ENCODE assay signal across 14 mouse cellular contexts in genomic region chr7:116198902-116199301, GRCm38 (mm10).
DNase-seq lines count a peak whose midpoint lies in the region; TF ChIP-seq lines count a peak whose summit lies in the region.
"Had no signal": no experiment of that assay in that cellular context is flagged by ENCODE, and none has a peak within 500 bp of the region (broad histone marks: within the 10 kb centered on the region; RNA-seq: fewer than 3 reads in every experiment).

No protein-coding gene starts in this region.

- no peak for TF ChIP-seq EP300 in heart, adult 2 months (IDR thresholded peaks at IDR 0.05; ENCODE audit: insufficient read depth, low read depth, low read length)

- H3K79me2 ChIP-seq in heart, adult 2 months (replicated peaks; ENCODE audit: control insufficient read depth, insufficient read depth, low read length): no peaks in the 10 kb centered on the region

- peak; percentile 56 for TF ChIP-seq CTCF in heart, adult 2 months (IDR thresholded peaks at IDR 0.05)
- peak; percentile 62 for TF ChIP-seq CTCF in layer of hippocampus, adult 2 months (conservative IDR thresholded peaks at IDR 0.05)
- no peak for TF ChIP-seq CTCF in thymus, adult 2 months (IDR thresholded peaks at IDR 0.05; ENCODE audit: borderline replicate concordance, control insufficient read depth, extremely low read depth, insufficient read depth, low read length, poor library complexity)

- H3K27me3 ChIP-seq in heart, adult 2 months (ENCODE audit: control insufficient read depth, insufficient read depth, low read length): no peaks in the 10 kb centered on the region
- no peaks in the 10 kb centered on the region for H3K27me3 ChIP-seq in thymus, adult 2 months (ENCODE audit: control insufficient read depth, insufficient read depth, low read length)
- H3K27me3 ChIP-seq: liver, embryonic 12.5 days; midbrain, embryonic 12.5 days; neural tube, embryonic 12.5 days had no signal

- no peak for TF ChIP-seq POLR2A in heart, adult 2 months (IDR thresholded peaks at IDR 0.05; ENCODE audit: insufficient read depth, low read depth, low read length)
- TF ChIP-seq POLR2A in thymus, adult 2 months (IDR thresholded peaks at IDR 0.05; ENCODE audit: control insufficient read depth, extremely low read depth, insufficient read depth, low read length, poor library complexity): no peak

- no peaks in the 10 kb centered on the region; the same call in 1 of the 2 replicates for H3K36me3 ChIP-seq in heart, adult 2 months (ENCODE audit: control insufficient read depth, insufficient read depth, low read length)
- H3K36me3 ChIP-seq in thymus, adult 2 months (ENCODE audit: control insufficient read depth, insufficient read depth, low read length): no peaks in the 10 kb centered on the region
- H3K36me3 ChIP-seq: liver, embryonic 12.5 days; midbrain, embryonic 12.5 days; neural tube, embryonic 12.5 days had no signal

- H3K4me1 ChIP-seq in heart, adult 2 months (ENCODE audit: control insufficient read depth, insufficient read depth, low read length): peaks cover 7% of the 10 kb centered on the region; the same call in 1 of the 2 replicates
- H3K4me1 ChIP-seq in thymus, adult 2 months (replicated peaks; ENCODE audit: control insufficient read depth, insufficient read depth, low read length): peaks cover 28% of the 10 kb centered on the region
- H3K4me1 ChIP-seq: neural tube, embryonic 12.5 days had no signal

- intact Hi-C loops in heart, adult 2 months (cut with DNase I): loop anchor here (2.0 to 5.0 kb wide), 2 partner anchors 38 to 67 kb away; no protein-coding TSS in a partner anchor
- intact Hi-C loops in heart, postnatal 10 days (cut with DNase I): loop anchor here (2.0 to 5.0 kb wide), 2 partner anchors 38 kb away; no protein-coding TSS in a partner anchor

- H3K9ac ChIP-seq in heart, adult 2 months (ENCODE audit: low read depth, low read length): no peak overlapping the region
- H3K9ac ChIP-seq: liver, embryonic 12.5 days; midbrain, embryonic 12.5 days; neural tube, embryonic 12.5 days had no signal

- H3K27ac ChIP-seq in heart, adult 2 months: no peak overlapping the region
- no peak overlapping the region for H3K27ac ChIP-seq in layer of hippocampus, adult 2 months
- no peak overlapping the region for H3K27ac ChIP-seq in thymus, adult 2 months (ENCODE audit: control insufficient read depth, insufficient read depth, low read length)
- H3K27ac ChIP-seq: liver, embryonic 12.5 days; midbrain, embryonic 12.5 days; neural tube, embryonic 12.5 days had no signal

- 10% methylated on average over 2 of the region's 2 CpGs for WGBS in heart, adult 2 months
- 64% methylated on average over 2 of the region's 2 CpGs for WGBS in thymus, adult 2 months

- no peak overlapping the region for H3K4me3 ChIP-seq in heart, adult 2 months
- H3K4me3 ChIP-seq in layer of hippocampus, adult 2 months: no peak overlapping the region
- no peak overlapping the region for H3K4me3 ChIP-seq in thymus, adult 2 months (ENCODE audit: control insufficient read depth, insufficient read depth, low read length)
- H3K4me3 ChIP-seq: liver, embryonic 12.5 days; midbrain, embryonic 12.5 days; neural tube, embryonic 12.5 days had no signal

- no peak for DNase-seq in heart, adult 2 months
- DNase-seq in heart, postnatal 10 days: no peak
- DNase-seq in layer of hippocampus, adult 2 months (ENCODE audit: low spot score in 2 of 2): no peak
- DNase-seq in layer of hippocampus, adult 9-11 months: no peak
- peak; percentile 25 for DNase-seq in thymus, postnatal 25 days
- DNase-seq in thymus, adult 2 months: no peak
- DNase-seq in MN1 (ENCODE audit: low spot score): no peak
- no peak for DNase-seq in urinary bladder, postnatal 14 days (ENCODE audit: low spot score)
- DNase-seq: cerebellum, adult 11-12 months; layer of hippocampus, postnatal 36 days; retina, postnatal 1 day had no signal
